Mouse (Mus musculus): ENCODE data around the gene Slc35e3. TPM values are rescaled to one million over a fixed set of nuclear protein-coding genes. Genes with fewer than 3 reads are reported as not detected.

Gene Slc35e3
- polyA plus RNA-seq, 1 experiment from 2014 or later = 11.7 TPM

DNA sequence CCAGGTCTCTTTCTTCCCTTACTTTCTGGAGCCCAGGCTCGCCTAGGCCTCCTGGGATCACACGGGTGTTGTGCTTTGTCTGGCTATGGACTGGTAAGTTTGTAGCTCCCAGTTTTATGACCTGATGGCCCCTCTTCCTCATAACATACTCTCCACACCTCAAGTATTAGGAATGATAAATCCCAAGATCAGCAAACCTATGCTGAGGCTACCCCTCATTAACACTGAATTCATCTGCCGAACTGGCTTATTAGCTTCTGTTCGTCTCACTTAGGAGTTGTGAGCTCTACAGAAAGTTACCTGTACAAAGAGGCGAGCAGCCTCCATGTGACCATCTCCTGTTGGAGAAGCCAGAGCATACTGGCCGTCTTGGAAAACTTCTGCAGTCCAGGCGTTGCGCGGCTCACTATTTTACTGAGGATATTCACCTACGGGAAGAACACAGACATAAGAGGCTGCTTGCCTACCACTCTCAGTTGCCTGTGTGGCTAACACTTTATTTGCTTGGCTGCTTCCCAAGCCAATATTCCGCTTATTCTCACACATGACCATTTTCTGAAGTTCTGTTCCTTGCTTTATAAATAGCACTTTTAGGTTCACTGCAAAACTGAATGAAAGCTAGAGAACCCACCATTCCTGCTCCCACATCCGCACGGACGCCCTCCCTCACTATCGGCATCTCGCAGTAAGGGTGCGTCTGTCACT, 35.0 kb upstream of the Slc35e3 start:
- H3K9ac ChIP-seq = no peak overlapping the region
- WGBS = 91% methylated on average over 17 of the region's 17 CpGs
- no peaks in the 10 kb centered on the region for H3K27me3 ChIP-seq (replicated peaks)
- no peak for ATAC-seq
- H3K4me1 ChIP-seq (replicated peaks) = no peaks in the 10 kb centered on the region
- no peak overlapping the region for H3K27ac ChIP-seq
- H3K4me2 ChIP-seq (replicated peaks) = no peak overlapping the region
- no peak overlapping the region for H3K4me3 ChIP-seq (replicated peaks)
- H3K36me3 ChIP-seq = peaks cover 27% of the 10 kb centered on the region
- no peaks in the 10 kb centered on the region for H3K9me3 ChIP-seq

DNA sequence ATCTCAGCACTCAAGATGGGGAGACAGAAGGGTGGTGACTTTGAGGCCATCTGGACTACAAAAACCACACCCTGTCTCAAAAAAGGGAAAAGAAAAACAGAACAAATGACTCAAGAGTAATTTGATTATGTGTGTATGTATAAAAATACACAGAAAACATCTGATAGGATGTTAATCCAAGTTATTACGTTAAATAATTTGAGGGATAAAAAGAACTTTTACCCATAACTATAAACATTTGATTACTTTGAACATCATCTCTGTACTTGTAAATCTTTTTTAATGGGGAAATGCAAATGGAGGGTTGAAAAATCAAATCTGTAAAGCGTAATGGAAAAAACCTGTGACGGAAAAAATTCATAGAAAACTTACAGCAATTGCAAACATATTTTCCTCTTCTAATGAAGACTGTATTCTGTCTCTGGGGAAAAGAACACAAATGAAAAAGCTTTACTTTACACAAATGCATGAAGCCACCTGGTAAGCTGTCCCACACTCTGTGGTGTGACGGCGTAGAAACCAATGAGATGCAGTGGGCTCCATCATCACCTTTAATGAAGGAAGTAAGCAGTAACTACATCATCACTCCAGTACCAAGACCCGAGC, 34.2 kb upstream of the Slc35e3 start:
- Histone ChIP-seq H3K36me3 (peaks cover 29% of the 10 kb centered on the region), H3K4me1 (replicated peaks) (no peaks in the 10 kb centered on the region)
- 94% methylated on average over 6 of the region's 6 CpGs for WGBS

DNA sequence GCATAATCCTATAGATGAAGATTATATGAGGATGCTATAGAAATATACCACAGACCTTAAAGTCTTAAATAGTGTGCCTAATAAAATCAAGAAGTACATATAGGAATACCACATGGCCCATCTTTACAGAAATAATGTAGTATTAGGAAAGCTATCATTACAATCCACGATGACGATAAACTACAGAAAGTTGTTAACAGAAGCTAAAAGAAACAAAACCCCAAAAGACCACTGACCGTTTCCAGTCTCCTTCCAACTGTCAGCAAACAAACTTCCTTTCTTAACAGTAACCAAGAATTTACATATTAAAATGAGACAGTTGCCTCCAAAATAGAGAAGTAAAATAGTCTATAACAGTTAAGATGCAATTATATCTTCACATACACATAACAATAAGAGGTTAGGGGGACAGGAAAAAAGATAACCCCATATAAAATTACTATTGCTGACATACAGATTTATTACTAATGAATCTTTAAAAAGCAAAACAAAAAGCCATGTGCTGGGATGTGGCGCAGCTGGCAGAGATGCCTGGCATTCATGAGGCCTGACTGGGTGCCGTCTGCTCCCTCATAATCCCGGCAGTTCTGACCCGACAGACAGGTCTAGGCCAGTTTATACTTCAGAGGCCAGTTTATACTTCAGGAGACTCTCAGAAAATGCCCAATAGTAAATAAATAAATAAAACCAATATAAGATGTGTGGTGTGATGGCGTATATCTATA, 33.6 kb upstream of the Slc35e3 start:
- no peaks in the 10 kb centered on the region for H3K9me3 ChIP-seq
- no peak overlapping the region for H3K9ac ChIP-seq
- no peaks in the 10 kb centered on the region for H3K4me1 ChIP-seq (replicated peaks)
- no peak overlapping the region for H3K27ac ChIP-seq
- no peak for ATAC-seq
- H3K4me3 ChIP-seq (replicated peaks) = no peak overlapping the region
- H3K4me2 ChIP-seq (replicated peaks) = no peak overlapping the region
- 90% methylated on average over 8 of the region's 8 CpGs for WGBS
- no peaks in the 10 kb centered on the region for H3K27me3 ChIP-seq (replicated peaks)
- peaks cover 30% of the 10 kb centered on the region for H3K36me3 ChIP-seq

More for the DNA sequence above, 34.2 kb upstream of the Slc35e3 start:
- Histone ChIP-seq H3K9me3 (no peaks in the 10 kb centered on the region), H3K27me3 (replicated peaks) (no peaks in the 10 kb centered on the region), H3K4me3 (replicated peaks) (no peak overlapping the region), H3K9ac (no peak overlapping the region), H3K4me2 (replicated peaks) (no peak overlapping the region), H3K27ac (no peak overlapping the region)
- no peak for ATAC-seq

DNA sequence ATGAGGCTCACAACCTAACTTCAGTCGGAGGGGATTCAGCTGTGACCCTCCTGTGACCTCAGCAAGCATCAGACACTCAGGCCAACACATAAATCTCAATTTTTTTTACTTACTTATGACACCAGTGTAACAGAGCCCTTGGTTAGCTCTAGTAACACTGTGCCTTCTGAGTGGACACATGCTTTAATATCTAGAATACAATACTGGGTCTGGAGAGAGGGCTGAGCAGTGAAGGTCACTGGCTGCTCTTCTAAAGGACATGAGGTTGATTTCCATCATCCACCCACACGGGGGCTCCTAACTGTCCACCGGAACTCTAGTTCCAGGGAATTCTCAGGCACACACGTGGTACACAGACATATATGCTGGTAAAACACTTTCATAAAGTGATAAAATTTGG, 32.8 kb upstream of the Slc35e3 start:
- H3K36me3 ChIP-seq = peaks cover 34% of the 10 kb centered on the region

DNA sequence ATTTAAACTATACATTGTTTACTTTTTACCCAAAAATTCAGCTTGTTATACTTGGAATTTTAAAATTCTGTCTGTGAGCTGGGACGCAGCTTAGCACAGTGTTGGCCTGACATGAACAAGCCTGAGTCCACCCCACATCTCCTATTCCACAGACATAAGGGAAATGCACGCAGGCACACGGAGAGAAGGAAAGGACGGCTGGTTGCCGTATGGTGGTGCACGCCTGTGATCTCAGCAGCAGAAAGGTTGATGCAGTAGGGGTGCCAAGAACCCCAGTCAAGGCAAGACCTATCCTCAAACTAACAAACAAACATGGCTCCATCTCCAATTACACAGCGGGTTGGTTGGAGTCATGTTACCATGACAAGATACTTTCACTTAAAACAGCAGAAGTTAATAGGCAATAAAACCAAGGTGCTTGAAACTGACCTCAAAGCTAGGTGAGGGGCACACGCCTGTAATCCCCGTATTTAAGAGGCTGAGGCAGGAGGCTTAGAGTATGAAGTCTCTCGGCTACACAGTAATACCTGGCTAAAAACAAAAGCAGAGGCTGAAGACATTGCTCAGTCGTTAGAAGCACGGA, 32.3 kb upstream of the Slc35e3 start:
- H3K4me1 ChIP-seq (replicated peaks) = no peaks in the 10 kb centered on the region
- no peak for ATAC-seq
- no peak overlapping the region for H3K27ac ChIP-seq
- H3K4me3 ChIP-seq (replicated peaks) = no peak overlapping the region
- no peaks in the 10 kb centered on the region for H3K27me3 ChIP-seq (replicated peaks)
- WGBS = 93% methylated on average over 12 of the region's 12 CpGs
- peaks cover 35% of the 10 kb centered on the region for H3K36me3 ChIP-seq
- H3K9ac ChIP-seq = no peak overlapping the region
- H3K4me2 ChIP-seq (replicated peaks) = no peak overlapping the region
- no peaks in the 10 kb centered on the region for H3K9me3 ChIP-seq

More for the DNA sequence above, 32.8 kb upstream of the Slc35e3 start:
- WGBS = 85% methylated on average over 4 of the region's 4 CpGs
- Histone ChIP-seq H3K9ac (no peak overlapping the region), H3K9me3 (no peaks in the 10 kb centered on the region), H3K27ac (no peak overlapping the region), H3K4me3 (replicated peaks) (no peak overlapping the region), H3K4me2 (replicated peaks) (no peak overlapping the region), H3K27me3 (replicated peaks) (no peaks in the 10 kb centered on the region), H3K4me1 (replicated peaks) (no peaks in the 10 kb centered on the region)
- ATAC-seq = no peak

GRCm38 (mm10) chr10:117777501-117778327, 31.5 kb upstream of the Slc35e3 start:
- Histone ChIP-seq H3K27ac (no peak overlapping the region), H3K4me3 (replicated peaks) (no peak overlapping the region), H3K4me1 (replicated peaks) (no peaks in the 10 kb centered on the region), H3K27me3 (replicated peaks) (no peaks in the 10 kb centered on the region), H3K9ac (no peak overlapping the region), H3K9me3 (no peaks in the 10 kb centered on the region), H3K36me3 (peaks cover 42% of the 10 kb centered on the region), H3K4me2 (replicated peaks) (no peak overlapping the region)
- WGBS = 94% methylated on average over 17 of the region's 17 CpGs
- no peak for ATAC-seq

- H3K9me3 ChIP-seq = no peaks in the 10 kb centered on the region
These were observed 30.9 kb upstream of the Slc35e3 start for GRCm38 (mm10) chr10:117777103-117777470.

DNA sequence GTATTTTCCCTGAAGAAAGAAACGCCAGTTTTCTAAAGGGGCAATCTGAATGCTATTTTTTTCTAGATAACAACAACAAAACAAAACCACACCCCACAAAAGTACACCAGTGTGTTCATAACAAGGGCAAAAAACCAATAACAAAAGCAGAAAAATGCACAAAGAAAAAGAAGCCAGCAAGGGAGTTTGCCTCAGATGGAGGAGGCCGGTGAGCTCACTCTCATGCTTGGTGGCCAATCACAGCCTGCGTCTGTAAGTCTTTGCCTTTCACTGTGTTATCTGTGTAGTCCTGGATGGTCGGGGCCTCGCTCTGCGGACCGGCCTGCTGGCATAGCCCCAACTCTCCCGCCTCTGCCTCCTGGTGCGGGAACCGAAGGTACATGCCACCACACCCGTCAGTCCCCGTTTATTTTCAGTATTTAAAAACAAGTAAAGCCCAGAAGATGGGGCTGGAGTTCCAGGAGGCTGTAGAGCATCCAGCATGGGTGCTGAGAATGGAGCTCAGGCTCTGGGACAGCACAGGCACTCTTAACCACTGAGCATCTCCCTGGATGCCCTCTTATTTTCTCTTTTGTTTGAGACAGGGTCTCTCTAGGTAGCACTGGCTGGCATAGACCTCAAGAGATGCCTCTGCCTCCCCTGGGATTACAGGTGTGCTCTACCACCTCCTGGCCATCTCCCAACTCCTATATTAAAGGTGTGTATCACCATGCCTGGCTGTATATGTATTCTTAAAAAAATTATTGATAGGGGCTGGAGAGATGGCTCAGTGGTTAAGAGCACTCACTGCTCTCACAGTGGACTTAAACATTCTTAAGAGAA, 30.3 kb upstream of the Slc35e3 start:
- WGBS = 92% methylated on average over 12 of the region's 12 CpGs
- H3K4me1 ChIP-seq (replicated peaks) = no peaks in the 10 kb centered on the region
- no peaks in the 10 kb centered on the region for H3K9me3 ChIP-seq
- no peak overlapping the region for H3K4me2 ChIP-seq (replicated peaks)
- H3K36me3 ChIP-seq = peaks cover 44% of the 10 kb centered on the region
- H3K4me3 ChIP-seq (replicated peaks) = no peak overlapping the region
- H3K27me3 ChIP-seq (replicated peaks) = no peaks in the 10 kb centered on the region
- no peak for ATAC-seq
- H3K9ac ChIP-seq = no peak overlapping the region
- H3K27ac ChIP-seq = no peak overlapping the region

More at GRCm38 (mm10) chr10:117777103-117777470, 30.9 kb upstream of the Slc35e3 start:
- WGBS = 95% methylated on average over 3 of the region's 3 CpGs
- Histone ChIP-seq H3K4me2 (replicated peaks) (no peak overlapping the region), H3K9ac (no peak overlapping the region), H3K4me1 (replicated peaks) (no peaks in the 10 kb centered on the region), H3K4me3 (replicated peaks) (no peak overlapping the region), H3K27me3 (replicated peaks) (no peaks in the 10 kb centered on the region), H3K27ac (no peak overlapping the region), H3K36me3 (peaks cover 46% of the 10 kb centered on the region)
- ATAC-seq = no peak

GRCm38 (mm10) chr10:117775401-117776144, 29.4 kb upstream of the Slc35e3 start:
- Histone ChIP-seq H3K27ac (no peak overlapping the region), H3K27me3 (replicated peaks) (no peaks in the 10 kb centered on the region), H3K4me2 (replicated peaks) (no peak overlapping the region), H3K9ac (no peak overlapping the region), H3K9me3 (no peaks in the 10 kb centered on the region), H3K36me3 (peaks cover 42% of the 10 kb centered on the region), H3K4me1 (replicated peaks) (no peaks in the 10 kb centered on the region), H3K4me3 (replicated peaks) (no peak overlapping the region)
- WGBS = 87% methylated on average over 6 of the region's 6 CpGs
- no peak for ATAC-seq

GRCm38 (mm10) chr10:117774817-117775120, 28.6 kb upstream of the Slc35e3 start:
- Histone ChIP-seq H3K36me3 (peaks cover 48% of the 10 kb centered on the region), H3K4me3 (replicated peaks) (no peak overlapping the region)
- 100% methylated on average over 1 of the region's 1 CpGs for WGBS

More at GRCm38 (mm10) chr10:117774817-117775120, 28.6 kb upstream of the Slc35e3 start:
- Histone ChIP-seq H3K4me2 (replicated peaks) (no peak overlapping the region), H3K4me1 (replicated peaks) (no peaks in the 10 kb centered on the region), H3K9me3 (no peaks in the 10 kb centered on the region), H3K9ac (no peak overlapping the region), H3K27ac (no peak overlapping the region), H3K27me3 (replicated peaks) (no peaks in the 10 kb centered on the region)
- ATAC-seq = no peak
